Mouse (Mus musculus) heart, adult 2 months (tissue): Measurements from ENCODE around the gene Sinhcaf.

Experiments used
- CTCF ChIP-seq: fragments of 200-600 bp; IDR thresholded peaks from 2 replicates; pipeline ENCODE4 v1.8.1; 2022; ENCODE audit warnings: antibody characterized with exemption, mild to moderate bottlenecking, moderate library complexity
- EP300 ChIP-seq: fragments of 200-500 bp; IDR thresholded peaks from 2 replicates; pipeline ENCODE4 v1.6.1; 2011; ENCODE audit warnings: low read depth, low read length, control low read depth; ENCODE audit not compliant: insufficient read depth
- POLR2A ChIP-seq: fragments of 200-500 bp; IDR thresholded peaks from 2 replicates; pipeline ENCODE4 v1.6.1; 2011; ENCODE audit warnings: mild to moderate bottlenecking, low read depth, low read length, control low read depth; ENCODE audit not compliant: insufficient read depth

GRCm38 (mm10) chr6:148971385-148971940 is 25.2 kb upstream of the Sinhcaf start:
- TF ChIP-seq EP300 (no peak), CTCF (no peak), POLR2A (no peak)
